Mouse (Mus musculus): ENCODE measurements around the gene Gm21783.
"Not testable (repeated sequence)": the region's sequence is repeated elsewhere in the genome, so short reads cannot be mapped to it uniquely, and the experiment has no call there.

Gene Gm21783

GRCm38 (mm10) chrY:44981163-44981562 lies at the start of gene Gm21783:
Gene Gm21783, minus strand, starts transcription at chrY:44981263.
- DNase-seq, result not testable (repeated sequence)
